Mouse (Mus musculus) embryonic fibroblast, embryonic 13.5 days (primary cell): ENCODE data around the gene Fkbp14.

Experiments
- CTCF ChIP-seq: IDR thresholded peaks from 2 replicates; pipeline ENCODE4 v1.5.1; 2011; ENCODE audit warnings: mild to moderate bottlenecking, control low read depth, low read length, moderate library complexity, borderline replicate concordance; ENCODE audit not compliant: insufficient read depth
- POLR2A ChIP-seq: IDR thresholded peaks from 2 replicates; pipeline ENCODE4 v1.6.1; 2011; ENCODE audit warnings: low read depth, mild to moderate bottlenecking, control low read depth, low read length, moderate library complexity

GRCm38 (mm10) chr6:54558466-54558865 lies 38.6 kb downstream of the Fkbp14 start:
- TF ChIP-seq CTCF (no peak), POLR2A (no peak)
